Mouse (Mus musculus) spleen, adult 18-20 months (tissue): ENCODE data around the gene Ripk4.

Source experiments
- DNase-seq, 2 experiments: peaks; one replicate each; pipeline ENCODE4 v3.0.0; 2022; ENCODE audit warnings: mixed read lengths in 2 of 2

The Ripk4 gene

GRCm38 (mm10) chr16:97763061-97763989, at the start of gene Ripk4:
Ripk4 (minus strand) TSS chr16:97763787.
- DNase-seq = peak in 1 of 2 experiments; percentile 12

DNA sequence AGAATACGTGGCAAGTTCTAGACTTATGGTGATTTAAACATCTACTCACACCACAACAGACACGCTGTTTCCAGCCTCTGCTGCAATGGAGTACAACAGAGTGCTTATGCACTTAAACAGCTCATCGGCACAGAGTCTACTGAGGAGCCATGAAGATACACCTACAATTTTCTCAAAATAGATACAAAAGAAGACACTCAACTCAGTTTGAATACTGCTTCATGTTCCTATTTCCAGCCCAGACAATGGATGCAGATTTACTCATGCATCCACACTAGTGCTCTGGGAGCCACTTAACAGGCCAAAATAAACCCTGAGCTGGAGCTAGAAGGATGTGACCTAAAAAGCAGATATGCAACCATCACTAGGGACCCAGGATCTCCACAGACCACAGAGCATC, 45.3 kb upstream of the Ripk4 start:
- no peak for DNase-seq

- DNase-seq = no peak
These were observed 42.1 kb upstream of the Ripk4 start for GRCm38 (mm10) chr16:97805646-97806045.

- DNase-seq = peak; percentile 33 to 75
These were observed 41.3 kb upstream of the Ripk4 start for GRCm38 (mm10) chr16:97804680-97805547.

DNA sequence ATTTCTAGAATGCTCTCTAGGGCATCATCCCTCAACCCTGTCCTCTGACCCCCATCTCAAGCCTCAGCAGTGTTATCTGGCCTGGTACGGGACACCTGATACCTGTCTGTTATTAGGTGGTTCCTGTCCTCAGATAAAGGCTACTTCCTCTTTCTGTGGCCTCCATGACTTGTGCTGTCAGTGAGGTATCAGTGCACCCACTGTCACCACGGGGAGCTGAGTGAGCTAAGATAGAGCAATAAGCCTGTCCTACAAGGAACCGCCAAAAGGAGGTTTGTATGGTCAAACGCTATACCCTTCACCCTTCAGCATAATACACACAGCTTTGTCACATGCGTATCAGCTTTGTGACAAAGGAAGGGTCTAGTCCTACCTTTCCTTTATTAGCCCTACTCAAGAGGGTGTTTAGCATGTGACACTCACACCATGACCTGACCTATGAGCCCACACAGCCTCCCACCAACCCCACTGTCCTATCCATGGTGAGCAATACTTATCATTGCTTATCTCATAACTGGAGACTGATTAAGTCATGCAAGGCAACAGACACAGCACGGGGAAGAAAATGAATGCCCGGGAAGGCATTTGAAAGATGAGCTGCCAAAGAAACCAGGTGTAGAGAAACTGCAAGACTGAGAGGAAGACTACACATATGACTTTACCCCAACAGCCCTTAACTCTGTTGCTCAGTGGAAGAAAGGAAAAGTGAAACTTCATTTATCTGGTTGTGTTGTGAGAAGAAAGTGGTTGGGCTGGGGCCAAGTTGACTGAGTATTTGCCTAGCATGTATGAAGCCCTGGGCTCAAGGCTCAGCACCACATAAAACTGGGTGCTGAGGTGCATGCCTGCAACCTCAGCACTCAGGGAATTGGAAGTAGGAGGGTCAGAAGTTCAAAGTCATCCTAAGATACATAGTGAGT, 34.6 kb upstream of the Ripk4 start:
- DNase-seq = no peak

DNA sequence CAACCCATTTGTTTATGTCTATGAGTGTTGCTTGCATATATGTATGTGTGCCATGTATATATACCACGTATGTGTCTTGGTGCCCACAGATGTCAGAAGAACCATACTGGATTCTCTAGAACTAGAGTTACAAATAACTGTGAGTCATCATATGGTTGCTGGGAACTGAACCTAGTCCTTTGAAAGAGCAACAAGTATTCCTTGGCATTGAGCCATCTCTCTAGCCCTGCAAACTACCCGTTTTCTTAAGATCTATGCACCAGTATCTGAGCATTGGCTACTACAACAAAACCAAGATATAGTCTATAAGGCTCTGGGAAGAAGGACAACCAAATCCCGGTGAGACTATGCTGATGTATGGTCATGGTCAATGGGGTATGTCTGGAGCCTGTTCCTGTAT, 33.6 kb upstream of the Ripk4 start:
- no peak for DNase-seq

- no peak for DNase-seq
These were observed 30.7 kb upstream of the Ripk4 start for GRCm38 (mm10) chr16:97794256-97794655.

DNA sequence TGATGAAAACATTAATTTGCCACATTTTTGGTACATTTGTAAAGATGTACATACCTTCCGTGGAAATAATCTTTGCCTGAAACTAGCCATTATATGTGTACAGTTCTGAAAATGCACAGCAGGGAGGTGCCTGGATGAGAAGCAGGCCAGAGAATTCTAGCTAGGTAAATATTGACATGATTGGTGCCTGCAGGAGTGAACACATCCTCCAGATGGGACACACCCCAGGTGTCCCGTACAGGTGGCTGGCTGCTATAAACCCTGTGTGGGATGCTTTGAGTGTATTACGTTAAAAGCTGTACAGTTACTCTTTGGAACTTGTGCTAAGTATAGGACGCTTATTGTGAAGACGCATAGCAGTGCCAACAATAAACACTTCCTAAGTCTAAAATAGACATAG, 19.5 kb upstream of the Ripk4 start:
- DNase-seq = no peak

DNA sequence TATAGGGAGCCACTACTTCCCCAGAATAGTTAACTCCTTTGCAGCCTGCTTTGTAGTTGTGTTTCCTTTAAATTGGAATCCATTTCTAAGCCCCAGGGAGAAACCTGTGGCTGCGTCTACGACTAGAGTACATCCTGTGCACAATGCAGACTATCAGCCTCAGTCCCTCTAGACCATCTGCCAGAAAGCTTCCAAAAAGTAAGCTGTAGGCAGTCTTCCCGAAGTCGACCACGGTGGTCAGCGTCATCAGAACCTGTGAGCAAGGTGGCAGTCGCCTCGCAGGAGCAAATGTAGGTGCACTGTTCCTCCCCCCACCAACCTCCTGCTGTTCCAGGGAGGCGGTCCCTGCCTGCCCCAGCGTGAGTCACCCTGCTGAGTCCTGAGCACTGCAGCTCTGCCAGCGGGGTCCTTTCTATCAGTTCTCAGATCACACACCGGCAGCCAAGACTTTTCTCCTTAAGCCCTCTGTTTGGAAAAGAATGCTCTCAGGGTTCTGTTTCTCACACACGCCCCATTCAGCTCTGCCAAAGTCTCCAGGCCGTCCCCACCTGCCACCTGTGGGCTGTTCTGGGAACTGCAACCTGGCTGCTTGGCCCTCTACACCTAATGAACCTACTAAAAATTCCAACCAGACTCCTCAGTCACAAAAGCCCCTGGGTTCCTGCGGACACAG, 14.9 kb upstream of the Ripk4 start:
- DNase-seq = peak; percentile 18 to 70

DNA sequence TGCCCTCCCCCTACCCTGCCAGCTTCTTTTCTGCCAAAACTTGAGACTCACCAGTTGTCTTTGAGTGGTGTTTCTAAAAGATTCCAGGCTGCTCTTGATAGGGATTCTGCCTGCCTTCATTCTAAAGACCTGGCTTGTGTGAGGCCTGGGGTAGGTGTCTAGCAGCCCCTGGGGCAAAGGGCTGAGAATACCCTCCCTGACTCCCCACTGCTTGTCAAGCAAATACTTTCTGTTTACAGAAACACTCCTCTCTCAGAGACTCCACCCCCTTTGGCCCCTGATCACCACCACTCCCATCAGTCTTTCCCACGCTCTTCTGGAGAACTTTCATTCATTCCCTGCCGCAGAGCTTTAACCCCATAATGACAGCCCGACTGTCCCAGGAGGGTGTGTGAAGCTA, 2.9 kb upstream of the Ripk4 start:
- DNase-seq = no peak

- no peak for DNase-seq
These were observed 1.0 kb upstream of the Ripk4 start for GRCm38 (mm10) chr16:97764626-97765025.

DNA sequence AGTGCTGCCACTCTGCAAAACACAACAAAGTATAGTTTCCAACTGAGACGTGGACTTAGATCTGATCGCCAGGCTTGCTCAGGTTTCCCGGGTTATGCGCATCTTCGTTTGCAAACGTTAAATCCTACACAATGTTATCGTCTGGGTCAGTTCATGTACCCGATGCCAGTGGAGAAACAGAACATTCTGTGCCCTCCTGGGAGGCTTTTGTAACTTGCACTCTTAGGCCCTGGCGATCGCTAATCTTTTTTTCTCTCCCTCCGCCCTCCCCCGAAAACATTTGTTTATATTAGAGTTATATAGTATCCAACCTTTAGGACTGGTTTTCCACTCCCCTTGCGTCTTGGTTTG, 378 bp upstream of the Ripk4 start:
- DNase-seq = no peak

GRCm38 (mm10) chr16:97761782-97762181, 1.8 kb downstream of the Ripk4 start:
- no peak for DNase-seq

GRCm38 (mm10) chr16:97759681-97760080, 3.9 kb downstream of the Ripk4 start:
- no peak for DNase-seq

DNA sequence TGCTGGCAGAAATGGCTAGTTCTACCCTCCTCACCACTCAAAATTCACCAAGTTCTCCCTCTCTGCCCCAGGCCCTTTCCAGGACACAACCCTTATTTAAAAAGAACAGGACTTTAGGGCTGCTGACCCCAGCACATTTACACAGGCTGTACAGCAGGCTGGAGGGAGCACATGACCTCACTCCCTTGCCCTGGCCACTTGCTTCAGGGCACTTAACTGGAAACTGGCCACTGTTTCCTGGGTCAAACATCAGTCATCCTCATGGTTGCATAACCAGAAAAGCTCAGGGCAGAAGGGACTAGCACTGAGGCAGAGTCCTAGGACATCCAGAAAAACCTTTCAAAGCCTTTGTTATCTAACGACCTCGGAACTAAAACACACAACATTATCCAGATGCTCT, 5.3 kb downstream of the Ripk4 start:
- DNase-seq = no peak

GRCm38 (mm10) chr16:97756460-97756859, 7.1 kb downstream of the Ripk4 start:
- DNase-seq = no peak

- no peak for DNase-seq
These were observed 11.2 kb downstream of the Ripk4 start for GRCm38 (mm10) chr16:97752316-97752941.

DNA sequence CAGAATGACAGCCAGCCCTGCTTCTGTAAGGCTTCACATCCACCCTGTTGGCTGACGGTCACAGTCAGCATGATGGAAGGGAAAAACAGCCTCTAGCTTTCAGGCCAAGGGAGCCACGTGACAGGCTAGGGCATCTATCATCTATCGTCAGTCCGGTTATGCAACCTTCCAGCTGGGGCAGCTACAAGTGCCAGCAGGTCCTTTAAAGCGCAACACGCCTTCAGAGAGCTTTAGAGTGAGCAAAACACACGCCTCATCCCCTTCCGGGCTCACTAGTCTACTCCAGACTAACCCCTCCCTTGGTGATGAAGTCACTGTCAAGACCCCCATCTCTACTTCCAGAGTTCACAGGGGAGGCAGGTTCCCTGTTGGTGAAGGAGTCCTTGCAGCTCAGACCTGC, 11.7 kb downstream of the Ripk4 start:
- no peak for DNase-seq

GRCm38 (mm10) chr16:97748421-97748820, 15.2 kb downstream of the Ripk4 start:
- DNase-seq = no peak

DNA sequence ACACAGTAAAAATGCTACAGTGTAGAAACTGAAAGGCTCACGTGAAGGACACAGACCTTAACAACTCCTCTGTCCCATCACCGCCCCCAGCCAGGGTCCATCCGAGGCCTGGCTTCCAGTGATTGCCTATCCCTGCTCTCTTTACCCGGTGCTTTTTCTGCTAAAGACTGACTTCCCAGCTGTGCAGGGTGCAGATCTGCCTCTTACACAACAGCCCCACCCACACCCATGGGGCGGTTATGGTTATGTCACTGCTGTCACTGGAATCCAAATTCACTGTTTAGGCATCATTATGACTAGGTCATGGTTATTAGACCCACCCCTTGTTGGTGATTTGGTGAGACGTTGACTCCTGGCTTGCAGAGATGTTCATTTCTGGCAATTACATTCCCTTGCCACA, 25.6 kb downstream of the Ripk4 start:
- no peak for DNase-seq

GRCm38 (mm10) chr16:97736562-97736961, 27.0 kb downstream of the Ripk4 start:
- DNase-seq = no peak
